Mouse (Mus musculus): ENCODE measurements around the gene Kif3b. TPM values are rescaled to one million over a fixed set of nuclear protein-coding genes. Genes with fewer than 3 reads are reported as not detected.

The Kif3b gene
- total RNA-seq (2023): 10 to 100 TPM; 31.9 to 34.2 TPM

GRCm38 (mm10) chr2:153290938-153291928, at the start of gene Kif3b:
Gene Kif3b (plus strand): TSS chr2:153291413.

GRCm38 (mm10) chr2:153345454-153346220, 54.4 kb downstream of the Kif3b start, which contains the start of gene Asxl1:
Gene Asxl1 (plus strand): TSS chr2:153345829.

Other genes starting within 250 kb of the Kif3b start
- 1 to 10 TPM; 1.9 to 2.3 TPM for gene Ccm2l, start 225.5 kb upstream of the Kif3b start, total RNA-seq (2023)
- gene Hck, start 182.9 kb upstream of the Kif3b start, total RNA-seq (2023): 100 to 1,000 TPM; 230 to 240 TPM
- 10 to 100 TPM; 72.9 to 79.8 TPM for gene Tm9sf4, start 130.1 kb upstream of the Kif3b start, total RNA-seq (2023)
- 1 to 10 TPM; 5.0 to 6.0 TPM for gene Tspyl3, start 66.0 kb upstream of the Kif3b start, total RNA-seq (2023)
- gene Plagl2, start 50.0 kb upstream of the Kif3b start, total RNA-seq (2023): 10 to 100 TPM; 34.4 to 42.0 TPM
- 10 to 100 TPM; 16.7 to 21.5 TPM for gene Pofut1, start 49.9 kb upstream of the Kif3b start, total RNA-seq (2023)
- 10 to 100 TPM; 86.2 to 88.1 TPM for gene Asxl1, start 54.4 kb downstream of the Kif3b start, total RNA-seq (2023)
- not detected for gene 4930404H24Rik, start 201.4 kb downstream of the Kif3b start, total RNA-seq (2023)
- 1 to 10 TPM; 1.4 to 2.3 TPM for gene Nol4l, start 238.6 kb downstream of the Kif3b start, total RNA-seq (2023)

All from neutrophil, adult 59 days (primary cell).